Mouse (Mus musculus): Measurements from ENCODE around the gene Ypel2. TPM values are rescaled to one million over a fixed set of nuclear protein-coding genes. Genes with fewer than 3 reads are reported as not detected.

Gene Ypel2
- total and polyA plus RNA-seq, 3 experiments = 0.23 to 0.52 TPM; not detected in 1

DNA sequence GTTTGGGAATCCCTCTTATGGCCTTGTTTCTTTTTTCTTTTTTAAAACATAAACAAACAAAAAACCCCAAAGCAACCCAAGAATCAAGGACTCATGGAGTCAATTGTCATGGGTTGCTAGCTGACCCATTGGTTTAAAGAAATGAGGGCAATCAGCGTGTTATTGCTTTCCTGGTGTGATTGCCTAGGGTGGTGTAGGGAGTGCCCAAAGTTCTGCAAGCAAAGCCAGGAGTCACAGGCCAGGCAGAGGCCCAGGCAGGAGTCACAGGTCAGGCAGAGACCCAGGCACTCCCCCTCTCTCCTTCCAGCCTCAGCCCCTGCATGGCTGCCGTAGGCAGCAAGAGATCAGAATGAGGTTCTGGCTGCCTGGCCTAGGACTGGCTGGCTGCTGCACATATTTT, 58.6 kb downstream of the Ypel2 start:
- Histone ChIP-seq H3K79me2 (ENCODE audit: control insufficient read depth, insufficient read depth, low read length, poor library complexity) (no peaks in the 10 kb centered on the region), H3K4me1 (ENCODE audit: control insufficient read depth in 1 of 2, insufficient read depth in 2 of 2, low read length in 2 of 2) (peaks cover 0 to 3% of the 10 kb centered on the region in 2 experiments; a peak in 2 of 4 replicates), H3K27ac (ENCODE audit: control insufficient read depth, low read depth, low read length) (no peak overlapping the region), H3K27me3 (ENCODE audit: control insufficient read depth in 1 of 2, insufficient read depth in 2 of 2, low read length in 2 of 2) (no peaks in the 10 kb centered on the region), H3K9me3 (replicated peaks; ENCODE audit: insufficient read depth, low read length) (no peaks in the 10 kb centered on the region), H3K9ac (ENCODE audit: control insufficient read depth, low read depth, low read length, poor library complexity, severe bottlenecking) (no peak overlapping the region), H3K4me3 (ENCODE audit: control insufficient read depth in 1 of 2, insufficient read depth in 1 of 2, low read depth in 2 of 2, low read length in 2 of 2) (no peak overlapping the region), H3K36me3 (ENCODE audit: control insufficient read depth in 1 of 2, insufficient read depth in 2 of 2, low read length in 2 of 2) (no peaks in the 10 kb centered on the region; a peak in 2 of 4 replicates)
- TF ChIP-seq ZNF384 (IDR thresholded peaks at IDR 0.05; ENCODE audit: low read depth, low read length) (no peak), SIN3A (IDR thresholded peaks at IDR 0.05; ENCODE audit: low read length) (no peak), BHLHE40 (IDR thresholded peaks at IDR 0.05; ENCODE audit: borderline replicate concordance, low read depth, low read length) (no peak), NELFE (IDR thresholded peaks at IDR 0.05; ENCODE audit: low read depth, low read length) (no peak), TCF12 (IDR thresholded peaks at IDR 0.05; ENCODE audit: low read depth, low read length) (no peak), E2F4 (IDR thresholded peaks at IDR 0.05; ENCODE audit: borderline replicate concordance, low read depth, low read length) (no peak), ELF1 (IDR thresholded peaks at IDR 0.05; ENCODE audit: low read depth, low read length) (no peak), POLR2AphosphoS5 (IDR thresholded peaks at IDR 0.05; ENCODE audit: borderline replicate concordance, low read depth, low read length) (no peak), POLR2AphosphoS2 (IDR thresholded peaks at IDR 0.05; ENCODE audit: low read length) (no peak), MXI1 (IDR thresholded peaks at IDR 0.05; ENCODE audit: low read depth, low read length) (no peak), MYC (IDR thresholded peaks at IDR 0.05; ENCODE audit: low read depth, low read length) (no peak), UBTF (IDR thresholded peaks at IDR 0.05; ENCODE audit: borderline replicate concordance, insufficient read depth, low read depth, low read length) (no peak), GATA1 (IDR thresholded peaks at IDR 0.05; ENCODE audit: low read depth, low read length) (no peak), HCFC1 (IDR thresholded peaks at IDR 0.05; ENCODE audit: low read depth, low read length) (no peak), MAX (IDR thresholded peaks at IDR 0.05; ENCODE audit: low read length) (no peak), ZC3H11A (IDR thresholded peaks at IDR 0.05; ENCODE audit: low read depth, low read length) (no peak)
- DNase-seq (ENCODE audit: low read depth, low spot score) = no peak

DNA sequence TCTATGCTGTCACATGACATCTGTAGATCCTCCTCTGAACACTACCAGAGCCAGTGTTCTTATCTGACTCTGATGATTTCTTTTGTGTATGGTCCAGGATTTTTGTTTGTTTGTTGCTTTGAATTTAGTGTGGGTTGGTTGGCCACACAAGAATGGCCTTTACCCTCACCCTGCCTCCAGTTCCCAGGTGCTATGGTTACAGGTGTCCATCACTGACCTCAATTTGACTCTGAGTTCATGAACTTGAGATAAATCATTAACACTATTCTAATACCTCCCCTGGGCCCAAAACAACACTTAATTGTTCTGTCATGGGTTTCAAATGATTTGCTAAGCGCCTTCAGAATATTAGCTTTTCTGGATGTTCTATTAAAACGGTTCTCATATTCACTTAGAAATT, 61.3 kb downstream of the Ypel2 start:
- H3K4me3 ChIP-seq (ENCODE audit: control insufficient read depth in 1 of 2, insufficient read depth in 1 of 2, low read depth in 2 of 2, low read length in 2 of 2) = no peak overlapping the region
- H3K27ac ChIP-seq (ENCODE audit: control insufficient read depth, low read depth, low read length) = no peak overlapping the region
- peaks cover 0 to 3% of the 10 kb centered on the region in 2 experiments; a peak in 2 of 4 replicates for H3K4me1 ChIP-seq (ENCODE audit: control insufficient read depth in 1 of 2, insufficient read depth in 2 of 2, low read length in 2 of 2)
- TF ChIP-seq ZKSCAN1 (IDR thresholded peaks at IDR 0.05; ENCODE audit: low read depth, low read length) (no peak), E2F4 (IDR thresholded peaks at IDR 0.05; ENCODE audit: borderline replicate concordance, low read depth, low read length) (no peak), GABPA (IDR thresholded peaks at IDR 0.05; ENCODE audit: low read depth, low read length) (no peak), SMC3 (IDR thresholded peaks at IDR 0.05; ENCODE audit: low read depth, low read length) (no peak), ZNF384 (IDR thresholded peaks at IDR 0.05; ENCODE audit: low read depth, low read length) (no peak), POLR2AphosphoS5 (IDR thresholded peaks at IDR 0.05; ENCODE audit: borderline replicate concordance, low read depth, low read length) (no peak), EP300 (IDR thresholded peaks at IDR 0.05; ENCODE audit: low read depth in 1 of 2, low read length in 2 of 2) (no peak), UBTF (IDR thresholded peaks at IDR 0.05; ENCODE audit: borderline replicate concordance, insufficient read depth, low read depth, low read length) (no peak), HCFC1 (IDR thresholded peaks at IDR 0.05; ENCODE audit: low read depth, low read length) (no peak), NRF1 (IDR thresholded peaks at IDR 0.05; ENCODE audit: insufficient read depth, low read depth, low read length, poor library complexity, severe bottlenecking) (no peak), USF2 (IDR thresholded peaks at IDR 0.05; ENCODE audit: borderline replicate concordance in 1 of 2, insufficient read depth in 1 of 2, low read depth in 1 of 2, low read length in 2 of 2) (no peak), NELFE (IDR thresholded peaks at IDR 0.05; ENCODE audit: low read depth, low read length) (no peak), RAD21 (IDR thresholded peaks at IDR 0.05; ENCODE audit: low read depth, low read length) (no peak), POLR2A (IDR thresholded peaks at IDR 0.05; ENCODE audit: control insufficient read depth in 1 of 2, insufficient read depth in 1 of 2, low read depth in 1 of 2, low read length in 2 of 2, poor library complexity in 1 of 2) (no peak), ELF1 (IDR thresholded peaks at IDR 0.05; ENCODE audit: low read depth, low read length) (no peak)
- no peaks in the 10 kb centered on the region; a peak in 1 of 4 replicates for H3K27me3 ChIP-seq (ENCODE audit: control insufficient read depth in 1 of 2, insufficient read depth in 2 of 2, low read length in 2 of 2)
- no peaks in the 10 kb centered on the region for H3K9me3 ChIP-seq (replicated peaks; ENCODE audit: insufficient read depth, low read length)
- H3K79me2 ChIP-seq (ENCODE audit: control insufficient read depth, insufficient read depth, low read length, poor library complexity) = no peaks in the 10 kb centered on the region
- no peak for DNase-seq (ENCODE audit: low read depth, low spot score)
- H3K9ac ChIP-seq (ENCODE audit: control insufficient read depth, low read depth, low read length, poor library complexity, severe bottlenecking) = no peak overlapping the region
- no peaks in the 10 kb centered on the region; a peak in 2 of 4 replicates for H3K36me3 ChIP-seq (ENCODE audit: control insufficient read depth in 1 of 2, insufficient read depth in 2 of 2, low read length in 2 of 2)
